Mouse (Mus musculus): ENCODE measurements around the gene Prpf6.

DNA sequence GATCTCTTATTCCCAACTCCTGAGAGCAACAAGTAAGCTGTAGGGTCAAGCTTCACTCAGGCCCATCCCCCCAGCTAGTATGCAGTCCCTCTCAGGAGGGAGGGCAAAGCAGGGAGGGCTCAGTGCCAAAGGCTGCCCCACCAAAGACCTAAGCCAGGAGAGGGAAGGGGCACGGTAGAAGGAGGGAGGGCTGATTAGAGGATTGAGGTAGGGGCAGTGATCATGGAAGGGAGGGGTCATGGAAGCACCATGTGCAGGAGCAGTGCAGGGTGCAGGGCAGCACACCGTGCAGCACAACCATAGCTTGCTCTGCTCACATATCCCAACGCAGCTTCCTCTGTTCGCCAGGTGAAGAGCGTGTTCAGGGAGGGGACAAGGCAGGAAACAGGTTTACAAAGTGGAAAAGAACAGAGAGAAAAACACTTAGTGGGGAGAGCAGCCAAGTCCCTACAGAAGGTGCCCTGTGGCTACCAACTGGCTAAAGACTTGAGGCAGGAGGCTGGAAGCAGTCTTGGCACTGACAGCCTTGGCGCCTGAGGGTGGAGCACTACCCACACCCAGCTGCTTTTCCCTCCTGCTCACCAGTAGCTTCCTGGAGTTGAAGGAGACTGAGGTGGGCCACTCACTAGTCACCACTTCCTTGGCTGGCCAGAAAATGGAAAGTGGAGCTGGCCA lies 20.6 kb upstream of the Prpf6 start:
- no peak for TF ChIP-seq CTCF (IDR thresholded peaks at IDR 0.05; ENCODE audit: low read depth, low read length)
- no peak for TF ChIP-seq POLR2A (IDR thresholded peaks at IDR 0.05; ENCODE audit: insufficient read depth, low read length)
- no peak for TF ChIP-seq EP300 (IDR thresholded peaks at IDR 0.05; ENCODE audit: insufficient read depth, low read depth, low read length)

Data from ES-Bruce4 (cell line).